Mouse (Mus musculus) T-helper 2 cell (primary cell): Measurements from ENCODE around the gene Rps27l.

Source experiments
- in situ Hi-C: fragments of 300-600 bp; cut with MboI, MseI; formaldehyde crosslinking; loops from one replicate; pipeline ENCODE4 v1.15.1; 2025; ENCODE audit warnings: high pct_unique_total_duplicates

Rps27l gene

GRCm38 (mm10) chr9:66920488-66921279 is 25.2 kb upstream of the Rps27l start:
- in situ Hi-C loops, result no loop called here

GRCm38 (mm10) chr9:66922076-66922475 is 23.8 kb upstream of the Rps27l start:
- in situ Hi-C loops, result no loop called here

- in situ Hi-C loops, result no loop called here
Observed at GRCm38 (mm10) chr9:66925853-66926252, 20.0 kb upstream of the Rps27l start.

GRCm38 (mm10) chr9:66927696-66928402 is 18.0 kb upstream of the Rps27l start:
- in situ Hi-C loops, result no loop called here

GRCm38 (mm10) chr9:66930351-66930750 is 15.5 kb upstream of the Rps27l start:
- in situ Hi-C loops, result loop anchor here (5.0 kb wide), 1 partner anchor 93 kb away; no protein-coding TSS in a partner anchor

- in situ Hi-C loops, result loop anchor here (5.0 kb wide), 1 partner anchor 97 kb away; no protein-coding TSS in a partner anchor
Observed at GRCm38 (mm10) chr9:66933869-66934808, 11.7 kb upstream of the Rps27l start.

- in situ Hi-C loops, result no loop called here
Observed at GRCm38 (mm10) chr9:66937507-66937906, 8.4 kb upstream of the Rps27l start.

- in situ Hi-C loops, result no loop called here
Observed at GRCm38 (mm10) chr9:66938836-66939235, 7.0 kb upstream of the Rps27l start.

GRCm38 (mm10) chr9:66945161-66945560 is 725 bp upstream of the Rps27l start:
- in situ Hi-C loops, result no loop called here

- in situ Hi-C loops, result no loop called here
Observed at GRCm38 (mm10) chr9:66948536-66948935, 2.6 kb downstream of the Rps27l start.

- in situ Hi-C loops, result no loop called here
Observed at GRCm38 (mm10) chr9:66952321-66952720, 6.4 kb downstream of the Rps27l start.

- in situ Hi-C loops, result no loop called here
Observed at GRCm38 (mm10) chr9:66952886-66953285, 7.0 kb downstream of the Rps27l start.

- in situ Hi-C loops, result no loop called here
Observed at GRCm38 (mm10) chr9:66957451-66957850, 11.6 kb downstream of the Rps27l start.

- in situ Hi-C loops, result no loop called here
Observed at GRCm38 (mm10) chr9:66961478-66961877, 15.6 kb downstream of the Rps27l start.

- in situ Hi-C loops, result no loop called here
Observed at GRCm38 (mm10) chr9:66967492-66967891, 21.6 kb downstream of the Rps27l start.

GRCm38 (mm10) chr9:66971116-66971515 is 25.2 kb downstream of the Rps27l start:
- in situ Hi-C loops, result no loop called here

- in situ Hi-C loops, result no loop called here
Observed at GRCm38 (mm10) chr9:66974721-66975225, 28.9 kb downstream of the Rps27l start.

- in situ Hi-C loops, result no loop called here
Observed at GRCm38 (mm10) chr9:66975239-66975645, 29.4 kb downstream of the Rps27l start, which contains the start of gene Lactb. Lactb (minus strand) TSS chr9:66975484.

GRCm38 (mm10) chr9:66977121-66977520 is 31.2 kb downstream of the Rps27l start:
- in situ Hi-C loops, result no loop called here

- in situ Hi-C loops, result no loop called here
Observed at GRCm38 (mm10) chr9:66977982-66978381, 32.1 kb downstream of the Rps27l start.

- in situ Hi-C loops, result no loop called here
Observed at GRCm38 (mm10) chr9:66978468-66978867, 32.6 kb downstream of the Rps27l start.
